Mouse (Mus musculus) hindbrain, postnatal 0 days (tissue): ENCODE measurements around the gene Fbxw4. TPM values are rescaled to one million over a fixed set of nuclear protein-coding genes. Genes with fewer than 3 reads are reported as not detected.

ENCODE experiments used
- ATAC-seq: fragments of 200-750 bp; cut with Nextera tagmentation; 2 replicates; pipeline ENCODE4 v1.8.0; 2017; ENCODE audit warnings: mild to moderate bottlenecking, moderate TSS enrichment, moderate library complexity
- DNase-seq: peaks from one replicate; pipeline ENCODE4 v3.0.0-alpha.2; 2015; ENCODE audit warnings: low spot score
- H3K27ac ChIP-seq: fragments of 300-500 bp; sonication (generic); 2 replicates; pipeline ENCODE4 v1.5.1; 2014; ENCODE audit warnings: mild to moderate bottlenecking
- H3K27me3 ChIP-seq: fragments of 300-500 bp; sonication (generic); 2 replicates; pipeline ENCODE4 v1.6.1; 2014; ENCODE audit warnings: low read length, mixed read lengths; ENCODE audit not compliant: insufficient read depth
- H3K36me3 ChIP-seq: fragments of 300-500 bp; sonication (generic); 2 replicates; pipeline ENCODE4 v1.6.1; 2014; ENCODE audit warnings: low read length, mixed read lengths; ENCODE audit not compliant: insufficient read depth
- H3K4me1 ChIP-seq: fragments of 300-500 bp; sonication (generic); 2 replicates; pipeline ENCODE4 v1.6.1; 2014; ENCODE audit warnings: antibody characterized with exemption, low read length, mixed read lengths; ENCODE audit not compliant: insufficient read depth
- H3K4me2 ChIP-seq: fragments of 300-500 bp; sonication (generic); 2 replicates; pipeline ENCODE4 v1.6.1; 2014; ENCODE audit warnings: low read depth, mild to moderate bottlenecking, low read length, moderate library complexity, mixed read lengths
- H3K4me3 ChIP-seq: fragments of 300-500 bp; sonication (generic); 2 replicates; pipeline ENCODE4 v1.5.1; 2014; ENCODE audit warnings: low read length
- H3K9ac ChIP-seq: fragments of 300-500 bp; sonication (generic); replicated peaks from 2 replicates; pipeline ENCODE4 v1.6.1; 2014; ENCODE audit warnings: mild to moderate bottlenecking, low read length, moderate library complexity, mixed read lengths
- H3K9me3 ChIP-seq: fragments of 300-500 bp; sonication (generic); 2 replicates; pipeline ENCODE4 v1.6.1; 2016; ENCODE audit warnings: low read length, mixed read lengths
- CTCF ChIP-seq: IDR thresholded peaks from 2 replicates; pipeline ENCODE4 v1.5.1; 2016; ENCODE audit warnings: antibody characterized with exemption, control low read depth, low read depth
- WGBS: fragments of 180-500 bp; shearing (Covaris S2); extraction: QIAGEN DNeasy Blood & Tissue Kit; methylation state at CpG from one replicate; pipeline ENCODE4 v1.1.7; 2014; 5-methylcytosine and 5-hydroxymethylcytosine counted together
- polyA plus RNA-seq: library from polyadenylated mRNA; unstranded; fragments of >200 nt; fragmentation: Nextera tagmentation; extraction: Ambion mirVana; gene quantifications from 2 replicates; pipeline ENCODE4 v1.2.1, GENCODE M21; 2015
- total RNA-seq: library from RNA; depleted of rRNA; stranded (reverse); fragments of >200 nt; gene quantifications from 2 replicates; pipeline ENCODE4 v1.2.3, GENCODE M21; 2014

Fbxw4 gene
- total and polyA plus RNA-seq, 2 experiments from 2014 or later = 5.3 to 65.3 TPM

- no peak for TF ChIP-seq CTCF
- no peak overlapping the region for H3K27ac ChIP-seq
- no peaks in the 10 kb centered on the region for H3K36me3 ChIP-seq
- H3K9me3 ChIP-seq = no peaks in the 10 kb centered on the region
- 96% methylated on average over 1 of the region's 1 CpGs for WGBS
- DNase-seq = no peak
- no peaks in the 10 kb centered on the region for H3K27me3 ChIP-seq
- no peak overlapping the region for H3K4me3 ChIP-seq
- H3K4me2 ChIP-seq = peak overlapping the region; percentile 81; the same call in 1 of the 2 replicates
- ATAC-seq = no peak
- H3K9ac ChIP-seq = no peak overlapping the region
- no peaks in the 10 kb centered on the region; the same call in none of the 2 replicates for H3K4me1 ChIP-seq
Observed at GRCm38 (mm10) chr19:45657828-45658227, 2.3 kb downstream of the Fbxw4 start.

GRCm38 (mm10) chr19:45656810-45657595 is 3.1 kb downstream of the Fbxw4 start:
- Histone ChIP-seq H3K9ac (no peak overlapping the region), H3K27me3 (no peaks in the 10 kb centered on the region), H3K36me3 (no peaks in the 10 kb centered on the region), H3K4me3 (no peak overlapping the region), H3K4me1 (no peaks in the 10 kb centered on the region; the same call in none of the 2 replicates), H3K4me2 (no peak overlapping the region), H3K9me3 (no peaks in the 10 kb centered on the region), H3K27ac (no peak overlapping the region)
- WGBS = 53% methylated on average over 8 of the region's 8 CpGs
- DNase-seq (no peak), ATAC-seq (no peak)
- TF ChIP-seq CTCF = no peak

- DNase-seq (no peak), ATAC-seq (no peak)
- Histone ChIP-seq H3K9ac (no peak overlapping the region), H3K4me1 (no peaks in the 10 kb centered on the region; the same call in none of the 2 replicates), H3K4me2 (peak overlapping the region; percentile 14; the same call in 1 of the 2 replicates), H3K27ac (no peak overlapping the region), H3K36me3 (no peaks in the 10 kb centered on the region), H3K4me3 (no peak overlapping the region), H3K27me3 (no peaks in the 10 kb centered on the region), H3K9me3 (no peaks in the 10 kb centered on the region)
- no peak for TF ChIP-seq CTCF
- WGBS = 47% methylated on average over 8 of the region's 8 CpGs
Observed at GRCm38 (mm10) chr19:45655870-45656269, 4.2 kb downstream of the Fbxw4 start.

GRCm38 (mm10) chr19:45653986-45654385 is 6.1 kb downstream of the Fbxw4 start:
- H3K4me1 ChIP-seq = no peaks in the 10 kb centered on the region; the same call in none of the 2 replicates
- DNase-seq = no peak
- H3K9ac ChIP-seq = no peak overlapping the region
- no peak overlapping the region for H3K27ac ChIP-seq
- no peaks in the 10 kb centered on the region for H3K27me3 ChIP-seq
- TF ChIP-seq CTCF = no peak
- no peak for ATAC-seq
- no peak overlapping the region for H3K4me2 ChIP-seq
- no peak overlapping the region for H3K4me3 ChIP-seq
- H3K36me3 ChIP-seq = no peaks in the 10 kb centered on the region
- H3K9me3 ChIP-seq = no peaks in the 10 kb centered on the region
- 52% methylated on average over 6 of the region's 6 CpGs for WGBS

DNA sequence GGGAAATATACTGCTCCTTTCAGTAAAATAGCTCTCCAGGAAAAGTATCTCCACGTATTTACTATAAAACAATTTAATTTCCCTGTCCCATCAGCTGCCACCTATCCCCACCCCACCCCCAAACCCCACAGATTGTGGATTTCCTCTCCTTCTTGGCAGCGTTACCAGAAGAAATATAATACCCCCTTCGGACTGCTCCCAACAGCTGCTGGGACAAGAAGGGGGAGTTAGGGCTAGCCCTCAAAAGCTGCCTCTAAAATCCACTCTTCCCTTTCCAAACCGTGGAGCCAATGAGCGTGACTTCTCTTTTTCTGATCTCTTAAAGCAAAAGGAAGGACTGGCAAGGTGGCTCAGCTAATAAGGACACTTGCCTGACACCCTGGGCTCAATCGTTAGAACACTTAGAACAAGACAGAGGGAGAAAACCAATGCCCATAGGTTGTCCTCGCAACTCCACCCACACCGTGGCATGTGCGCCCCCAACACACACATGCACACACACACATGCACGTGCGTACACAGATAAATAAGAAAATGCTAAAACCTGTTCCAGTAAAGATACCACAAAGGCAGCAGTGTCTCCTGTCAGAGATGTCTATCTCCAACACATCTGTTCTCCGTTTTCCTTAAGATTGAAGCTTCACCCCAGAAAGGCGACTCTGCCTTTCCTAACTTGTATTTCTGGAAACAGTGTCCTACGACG is 7.7 kb downstream of the Fbxw4 start:
- H3K9ac ChIP-seq = no peak overlapping the region
- 62% methylated on average over 15 of the region's 15 CpGs for WGBS
- ATAC-seq (no peak), DNase-seq (peak; percentile 16)
- no peak overlapping the region for H3K4me2 ChIP-seq
- TF ChIP-seq CTCF = no peak
- no peaks in the 10 kb centered on the region; the same call in 1 of the 2 replicates for H3K4me1 ChIP-seq
- no peaks in the 10 kb centered on the region for H3K9me3 ChIP-seq
- no peak overlapping the region for H3K4me3 ChIP-seq
- no peaks in the 10 kb centered on the region for H3K36me3 ChIP-seq
- no peaks in the 10 kb centered on the region for H3K27me3 ChIP-seq
- H3K27ac ChIP-seq = no peak overlapping the region

DNA sequence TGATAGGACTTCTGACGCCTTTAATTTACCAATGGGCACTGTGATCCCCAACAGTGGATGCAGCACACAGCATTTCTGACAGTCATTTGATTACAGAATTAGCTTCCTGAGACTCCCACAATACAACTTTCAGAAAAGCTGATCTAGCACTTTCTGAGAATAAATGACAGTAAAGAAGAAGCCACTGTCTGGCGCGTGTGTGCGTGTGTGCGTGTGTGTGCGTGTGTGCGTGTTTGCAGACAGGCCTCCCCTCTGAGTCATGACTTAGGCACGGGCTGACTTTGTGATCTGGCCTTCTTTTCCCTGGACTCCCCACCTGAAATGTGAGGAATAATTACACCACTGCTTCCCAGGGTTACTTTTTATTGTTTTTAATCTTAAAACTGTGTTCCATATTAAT is 8.6 kb downstream of the Fbxw4 start:
- Histone ChIP-seq H3K36me3 (no peaks in the 10 kb centered on the region), H3K4me2 (no peak overlapping the region), H3K27me3 (no peaks in the 10 kb centered on the region), H3K9ac (no peak overlapping the region), H3K27ac (no peak overlapping the region), H3K4me1 (no peaks in the 10 kb centered on the region; the same call in 1 of the 2 replicates), H3K9me3 (no peaks in the 10 kb centered on the region), H3K4me3 (no peak overlapping the region)
- no peak for DNase-seq
- TF ChIP-seq CTCF = no peak
- no peak for ATAC-seq
- 91% methylated on average over 8 of the region's 8 CpGs for WGBS
